Mouse (Mus musculus) forebrain, embryonic 10.5 days (tissue): ENCODE data around the gene Misp. TPM values are rescaled to one million over a fixed set of nuclear protein-coding genes. Genes with fewer than 3 reads are reported as not detected.
A peak's percentile ranks its signal among the peaks of the same experiment; 100 is the strongest.

ENCODE experiments used
- DNase-seq: peaks from one replicate; pipeline ENCODE4 v3.0.0-alpha.2; 2017; ENCODE audit warnings: low spot score; ENCODE audit errors: extremely low spot score
- H3K27ac ChIP-seq: fragments of 300-500 bp; sonication (generic); 2 replicates; pipeline ENCODE4 v1.5.1; 2016; ENCODE audit warnings: mild to moderate bottlenecking
- H3K27me3 ChIP-seq: fragments of 300-500 bp; sonication (generic); 2 replicates; pipeline ENCODE4 v1.6.1; 2016; ENCODE audit warnings: mild to moderate bottlenecking; ENCODE audit not compliant: poor library complexity, severe bottlenecking
- H3K36me3 ChIP-seq: fragments of 300-500 bp; sonication (generic); replicated peaks from 2 replicates; pipeline ENCODE4 v1.6.1; 2016; ENCODE audit warnings: mild to moderate bottlenecking, moderate library complexity
- H3K4me1 ChIP-seq: fragments of 300-500 bp; sonication (generic); 2 replicates; pipeline ENCODE4 v1.6.1; 2016
- H3K4me3 ChIP-seq: fragments of 300-500 bp; sonication (generic); 2 replicates; pipeline ENCODE4 v1.5.1; 2016; ENCODE audit warnings: mild to moderate bottlenecking, moderate library complexity
- H3K9me3 ChIP-seq: fragments of 300-500 bp; sonication (generic); 2 replicates; pipeline ENCODE4 v1.6.1; 2016; ENCODE audit warnings: mild to moderate bottlenecking, moderate library complexity
- WGBS: fragments of 180-500 bp; shearing (Covaris S2); methylation state at CpG from one replicate; pipeline ENCODE4 v1.1.7; 2016; 5-methylcytosine and 5-hydroxymethylcytosine counted together
- polyA plus RNA-seq: library from polyadenylated mRNA; unstranded; fragments of >200 nt; fragmentation: Nextera tagmentation; extraction: Ambion mirVana; gene quantifications from 2 replicates; pipeline ENCODE4 v1.2.1, GENCODE M21; 2016

Gene Misp
- polyA plus RNA-seq, 1 experiment from 2014 or later, result 1.0 TPM

DNA sequence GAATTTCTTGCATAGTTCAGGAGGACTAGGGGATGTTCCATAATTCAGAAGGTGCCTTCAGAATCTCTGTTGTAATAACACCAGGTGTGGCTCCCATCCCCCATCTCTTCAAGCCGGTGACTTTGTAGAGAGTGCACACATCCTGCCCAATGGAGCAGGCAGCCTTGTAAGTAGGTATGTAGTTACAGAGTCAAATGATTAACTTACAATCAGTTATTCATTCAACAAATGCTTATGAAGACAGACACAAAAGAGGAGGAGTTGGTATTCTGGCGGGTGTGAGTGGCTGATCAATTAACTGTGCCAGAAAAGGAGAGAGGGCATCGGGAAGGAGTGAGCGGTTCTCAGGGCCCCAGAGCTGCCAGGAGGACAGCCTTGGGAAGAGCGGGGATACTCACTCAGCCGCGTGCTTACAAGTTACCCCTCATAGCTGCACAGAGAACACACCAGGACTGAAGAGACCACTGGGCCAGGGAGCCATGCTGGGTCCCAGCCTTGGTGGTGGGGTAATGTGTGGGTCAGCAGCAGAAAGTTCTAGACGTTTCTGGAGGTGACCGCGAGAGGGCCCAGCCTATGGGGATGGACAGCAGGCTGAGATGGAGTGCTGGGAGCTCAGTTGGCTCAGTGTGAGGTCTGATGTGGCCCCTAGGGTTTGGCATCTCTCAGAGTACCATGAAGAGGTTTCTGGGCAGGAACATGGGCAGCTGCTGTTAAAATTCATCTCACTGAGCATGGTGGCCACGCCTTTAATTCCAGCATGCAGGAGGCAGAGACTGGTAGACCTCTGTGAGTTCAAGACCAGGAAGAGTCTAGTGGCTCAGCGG is 4.9 kb upstream of the Misp start:
- Histone ChIP-seq H3K9me3 (no peaks in the 10 kb centered on the region), H3K36me3 (peaks cover 76% of the 10 kb centered on the region), H3K27me3 (no peaks in the 10 kb centered on the region), H3K27ac (no peak overlapping the region), H3K4me3 (no peak overlapping the region), H3K4me1 (peaks cover 12% of the 10 kb centered on the region; the same call in 1 of the 2 replicates)
- WGBS, result 88% methylated on average over 12 of the region's 12 CpGs
- DNase-seq, result no peak

DNA sequence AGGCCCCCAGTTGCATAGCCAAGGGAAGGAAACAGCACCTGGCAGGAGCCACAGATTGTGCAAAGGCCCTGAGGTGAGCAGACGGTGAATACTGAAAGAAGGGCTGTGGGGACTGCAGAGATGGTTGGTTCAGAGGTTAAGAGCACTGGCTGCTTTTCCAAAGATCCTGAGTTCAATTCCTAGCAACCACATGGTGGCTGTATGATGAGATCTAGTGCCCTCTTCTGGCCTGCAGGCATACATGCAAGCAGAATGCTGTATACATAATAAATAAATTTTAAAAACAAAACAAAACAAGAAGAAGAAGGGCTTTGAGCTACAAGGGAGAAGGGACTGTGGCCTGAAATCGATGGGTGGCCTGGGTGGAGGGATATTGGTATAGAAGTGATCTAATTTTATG is 3.7 kb upstream of the Misp start:
- H3K27me3 ChIP-seq, result no peaks in the 10 kb centered on the region
- no peak overlapping the region for H3K4me3 ChIP-seq
- H3K36me3 ChIP-seq, result peaks cover 65% of the 10 kb centered on the region
- DNase-seq, result no peak
- H3K27ac ChIP-seq, result no peak overlapping the region
- 74% methylated on average over 2 of the region's 2 CpGs for WGBS
- H3K9me3 ChIP-seq, result no peaks in the 10 kb centered on the region
- H3K4me1 ChIP-seq, result peaks cover 9% of the 10 kb centered on the region

DNA sequence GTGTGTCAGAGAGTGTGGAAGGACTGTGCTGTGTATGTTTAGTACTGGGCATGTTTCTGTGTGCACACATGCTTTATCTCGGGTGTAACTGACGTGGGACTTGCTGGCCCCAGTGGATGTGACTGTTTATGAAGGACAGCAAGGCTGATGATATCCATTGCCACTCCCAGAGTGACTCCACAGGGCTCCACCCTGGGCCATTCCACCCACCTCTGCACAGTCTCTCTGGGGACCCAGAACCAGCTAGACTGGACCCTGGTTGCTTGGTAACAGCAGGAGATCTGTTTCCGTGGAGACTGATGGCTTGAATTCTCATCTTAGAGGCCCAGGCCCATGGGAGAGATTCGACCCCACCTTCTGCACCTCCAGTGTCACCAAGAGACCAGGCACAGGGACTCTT is 2.6 kb upstream of the Misp start:
- H3K4me3 ChIP-seq, result no peak overlapping the region
- 83% methylated on average over 4 of the region's 4 CpGs for WGBS
- no peaks in the 10 kb centered on the region for H3K9me3 ChIP-seq
- H3K27ac ChIP-seq, result no peak overlapping the region
- DNase-seq, result no peak
- no peaks in the 10 kb centered on the region for H3K27me3 ChIP-seq
- peaks cover 16% of the 10 kb centered on the region for H3K4me1 ChIP-seq
- H3K36me3 ChIP-seq, result peaks cover 57% of the 10 kb centered on the region

DNA sequence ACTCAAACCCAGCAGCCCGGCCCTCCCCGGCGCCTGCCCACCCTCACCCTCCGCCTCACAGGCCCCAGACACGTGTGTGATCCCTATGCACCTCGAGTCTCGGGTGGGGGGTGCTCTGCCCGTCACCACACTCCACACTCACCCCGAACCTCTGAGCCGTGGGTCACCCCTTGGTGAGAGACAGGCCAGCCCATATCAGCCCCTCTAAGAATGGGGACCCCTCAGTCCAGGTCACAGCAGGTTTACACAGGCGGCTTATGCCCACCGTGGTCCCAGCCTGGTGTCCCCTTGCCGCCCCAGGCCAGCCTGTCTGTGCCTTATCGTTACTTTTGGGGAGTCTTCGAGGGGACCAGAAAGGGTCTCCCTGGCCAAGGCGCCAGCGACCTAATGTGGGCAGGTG is 1.2 kb upstream of the Misp start:
- Histone ChIP-seq H3K9me3 (no peaks in the 10 kb centered on the region), H3K27me3 (no peaks in the 10 kb centered on the region), H3K4me1 (peaks cover 18% of the 10 kb centered on the region), H3K36me3 (peaks cover 57% of the 10 kb centered on the region), H3K4me3 (no peak overlapping the region), H3K27ac (no peak overlapping the region)
- 93% methylated on average over 17 of the region's 17 CpGs for WGBS
- no peak for DNase-seq

DNA sequence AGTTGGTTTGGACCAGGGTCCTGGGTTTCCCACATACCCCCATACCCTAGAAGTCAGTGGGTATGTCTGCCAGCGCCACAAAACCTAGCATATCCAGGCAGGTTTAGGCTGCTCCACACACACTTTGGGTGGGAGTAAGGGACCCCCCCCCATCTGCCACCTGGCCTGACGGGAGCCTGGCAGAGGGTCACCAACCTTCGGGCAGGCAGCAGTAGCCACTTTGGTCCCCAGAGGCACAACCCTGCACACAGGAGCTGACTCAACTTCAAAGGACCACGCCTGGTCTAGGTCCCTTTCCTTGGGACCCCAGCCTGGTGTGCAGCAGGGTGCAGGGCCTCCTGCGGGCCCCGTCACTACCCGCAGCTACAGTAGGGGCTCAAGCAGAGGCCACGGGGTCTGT is 512 bp upstream of the Misp start:
- DNase-seq, result no peak
- peaks cover 18% of the 10 kb centered on the region for H3K4me1 ChIP-seq
- no peaks in the 10 kb centered on the region for H3K27me3 ChIP-seq
- H3K4me3 ChIP-seq, result no peak overlapping the region
- peaks cover 52% of the 10 kb centered on the region for H3K36me3 ChIP-seq
- 91% methylated on average over 8 of the region's 8 CpGs for WGBS
- no peak overlapping the region for H3K27ac ChIP-seq
- H3K9me3 ChIP-seq, result no peaks in the 10 kb centered on the region

DNA sequence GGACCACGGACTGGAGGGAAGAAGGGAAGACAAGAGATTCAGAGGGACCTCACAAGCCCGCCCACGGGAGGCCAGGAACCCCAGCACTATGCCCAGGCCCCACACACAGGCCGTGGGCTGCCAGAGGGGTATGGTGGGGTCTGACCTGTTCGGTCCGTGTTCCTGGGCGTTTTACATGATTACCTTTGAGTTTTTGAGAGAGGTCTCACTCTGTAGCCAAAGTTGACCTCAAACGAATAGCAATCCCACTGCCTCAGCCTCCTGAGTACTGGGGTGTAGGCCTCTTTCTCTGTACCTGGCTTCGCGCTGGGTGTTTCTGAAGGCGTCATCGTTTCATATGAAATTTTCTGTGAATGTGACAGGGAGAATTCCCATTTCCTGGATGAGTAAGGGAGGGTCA is 942 bp downstream of the Misp start:
- Histone ChIP-seq H3K4me1 (peaks cover 18% of the 10 kb centered on the region), H3K36me3 (peaks cover 38% of the 10 kb centered on the region), H3K4me3 (no peak overlapping the region), H3K9me3 (no peaks in the 10 kb centered on the region), H3K27ac (0 out of 2 replicates have a peak overlapping the region, but pooled peaks have one; percentile 63), H3K27me3 (no peaks in the 10 kb centered on the region)
- no peak for DNase-seq
- WGBS, result 89% methylated on average over 12 of the region's 12 CpGs

DNA sequence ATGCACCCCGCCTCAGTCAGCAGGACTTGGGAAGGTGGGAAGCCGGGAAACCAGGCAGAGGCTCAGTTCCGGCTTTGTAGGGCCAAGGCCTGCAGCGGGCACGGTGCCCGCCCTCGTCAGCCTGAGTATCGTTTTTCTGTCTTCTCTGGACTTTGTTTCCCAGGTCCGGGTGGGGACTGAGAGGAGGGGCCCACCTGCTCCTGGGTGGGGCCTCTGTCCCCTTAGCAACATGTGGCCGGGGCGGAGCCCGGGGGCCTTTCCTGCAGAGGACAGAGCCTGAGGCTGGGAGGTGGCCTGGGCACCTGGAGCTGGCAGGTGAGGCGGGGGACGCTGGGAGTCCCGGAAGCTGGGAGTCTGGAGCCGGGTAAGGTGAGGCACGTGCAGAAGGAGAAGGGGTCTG is 1.6 kb downstream of the Misp start:
- WGBS, result 34% methylated on average over 17 of the region's 17 CpGs
- H3K9me3 ChIP-seq, result no peaks in the 10 kb centered on the region
- H3K4me3 ChIP-seq, result peak overlapping the region; percentile 8; the same call in 1 of the 2 replicates
- H3K27me3 ChIP-seq, result no peaks in the 10 kb centered on the region
- H3K36me3 ChIP-seq, result peaks cover 33% of the 10 kb centered on the region
- H3K27ac ChIP-seq, result peak overlapping the region; percentile 63
- H3K4me1 ChIP-seq, result peaks cover 18% of the 10 kb centered on the region
- DNase-seq, result no peak

DNA sequence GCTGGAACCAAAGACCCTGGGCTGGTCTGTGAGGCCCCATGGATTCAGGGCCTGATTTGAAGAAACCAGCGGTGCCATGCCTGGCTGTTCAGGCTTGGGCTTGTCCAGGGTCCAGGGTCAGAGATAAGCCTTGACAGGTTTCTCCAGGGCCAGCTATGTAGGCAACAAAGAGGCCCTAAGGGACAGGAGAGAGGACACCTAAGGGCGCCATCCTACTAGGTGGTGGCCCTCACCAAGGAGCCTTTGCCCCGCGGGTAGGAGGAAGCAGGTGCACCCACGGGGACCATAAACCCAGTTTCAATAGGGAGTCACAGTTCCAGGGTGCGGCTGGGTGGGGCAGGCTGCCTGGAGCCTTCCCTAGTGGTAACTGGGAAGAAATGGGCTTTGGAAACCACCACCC is 2.2 kb downstream of the Misp start:
- 0 out of 2 replicates have a peak overlapping the region, but pooled peaks have one; percentile 22 for H3K27ac ChIP-seq
- 77% methylated on average over 6 of the region's 6 CpGs for WGBS
- H3K4me3 ChIP-seq, result no peak overlapping the region

DNA sequence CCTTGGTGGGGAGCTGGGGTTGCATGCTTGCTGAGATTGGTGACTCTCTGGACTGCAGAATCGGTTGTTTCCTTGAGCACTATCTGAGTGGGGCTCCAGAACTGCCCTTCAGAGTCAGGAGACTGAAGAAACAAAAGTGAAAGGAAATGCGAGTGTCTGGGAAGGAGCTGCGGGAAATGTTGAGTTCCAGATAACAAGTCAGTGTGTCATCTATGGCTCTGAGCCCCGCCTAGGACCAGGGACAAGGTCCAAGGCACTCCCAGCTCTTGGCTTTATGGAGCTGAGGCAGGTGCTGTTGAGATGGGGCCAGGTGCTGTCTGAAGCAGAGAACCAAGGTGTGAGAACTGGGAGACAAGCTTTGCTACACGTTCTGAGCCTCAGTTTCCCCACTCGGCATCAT is 3.6 kb downstream of the Misp start:
- no peak for DNase-seq
- Histone ChIP-seq H3K27ac (no peak overlapping the region), H3K4me3 (no peak overlapping the region), H3K36me3 (peaks cover 16% of the 10 kb centered on the region), H3K27me3 (no peaks in the 10 kb centered on the region), H3K4me1 (peaks cover 15% of the 10 kb centered on the region), H3K9me3 (no peaks in the 10 kb centered on the region)
- WGBS, result 77% methylated on average over 6 of the region's 6 CpGs

More for the DNA sequence above, 2.2 kb downstream of the Misp start:
- no peak for DNase-seq
- peaks cover 30% of the 10 kb centered on the region for H3K36me3 ChIP-seq
- H3K9me3 ChIP-seq, result no peaks in the 10 kb centered on the region
- peaks cover 18% of the 10 kb centered on the region for H3K4me1 ChIP-seq
- H3K27me3 ChIP-seq, result no peaks in the 10 kb centered on the region

DNA sequence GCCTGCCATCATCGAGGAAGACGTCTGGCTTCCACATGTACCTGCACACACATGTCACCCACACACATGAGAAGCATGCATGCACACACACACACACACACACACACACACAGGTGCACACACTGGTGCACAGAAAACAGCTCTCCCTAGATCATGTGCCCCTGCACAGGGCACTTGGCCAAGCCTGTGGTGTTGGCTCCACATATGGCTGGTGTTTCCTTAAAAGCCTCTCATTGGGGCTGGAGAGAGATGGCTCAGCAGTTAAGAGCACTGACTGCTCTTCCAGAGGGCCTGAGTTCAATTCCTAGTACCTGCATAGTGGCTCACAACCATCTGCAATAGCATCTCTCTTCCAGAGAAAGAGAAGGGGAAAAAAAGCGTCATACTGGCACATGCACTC is 10.8 kb downstream of the Misp start:
- Histone ChIP-seq H3K27me3 (no peaks in the 10 kb centered on the region), H3K9me3 (no peaks in the 10 kb centered on the region), H3K36me3 (no peaks in the 10 kb centered on the region), H3K27ac (no peak overlapping the region), H3K4me3 (no peak overlapping the region), H3K4me1 (peaks cover 7% of the 10 kb centered on the region; the same call in 1 of the 2 replicates)
- 94% methylated on average over 3 of the region's 3 CpGs for WGBS
- no peak for DNase-seq

DNA sequence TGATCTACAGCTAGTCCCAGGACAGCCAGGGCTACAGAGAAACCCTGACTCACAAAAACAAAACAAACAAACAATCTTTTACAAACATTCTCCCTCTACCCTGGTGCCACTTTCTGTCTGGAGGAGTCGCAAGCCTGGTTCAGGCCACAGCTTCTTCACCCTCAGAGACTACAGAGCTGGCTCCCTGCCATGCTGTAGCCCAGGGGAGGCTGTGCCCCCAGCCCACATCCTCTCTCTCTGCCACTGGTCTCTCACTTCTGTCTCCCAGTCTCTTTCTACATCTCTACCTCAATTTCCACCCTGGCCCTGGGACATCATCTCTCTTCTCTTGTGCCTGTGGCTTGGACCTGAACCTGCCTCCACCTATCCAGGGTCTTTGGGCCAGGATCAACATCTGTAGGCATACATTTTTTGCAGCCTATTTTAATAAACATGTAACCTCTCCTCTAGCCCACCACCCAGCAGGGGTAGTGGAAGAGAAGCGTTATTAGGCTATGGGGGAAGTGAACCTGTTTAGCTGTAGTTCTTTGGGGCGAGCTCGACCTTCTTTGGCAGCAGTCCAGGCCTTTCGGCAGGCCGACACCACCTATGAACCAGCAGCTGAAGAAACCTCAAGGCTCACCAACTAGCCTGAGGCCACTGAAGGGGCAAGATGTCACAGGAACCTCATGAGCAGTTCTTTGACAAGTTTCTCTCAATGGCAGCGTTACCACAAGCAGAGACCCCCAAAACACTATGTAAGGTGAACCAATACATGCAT is 11.4 kb downstream of the Misp start:
- H3K27me3 ChIP-seq, result no peaks in the 10 kb centered on the region
- H3K36me3 ChIP-seq, result no peaks in the 10 kb centered on the region
- H3K4me1 ChIP-seq, result peaks cover 7% of the 10 kb centered on the region; the same call in 1 of the 2 replicates
- no peak overlapping the region for H3K4me3 ChIP-seq
- DNase-seq, result no peak
- WGBS, result 88% methylated on average over 7 of the region's 7 CpGs
- H3K9me3 ChIP-seq, result no peaks in the 10 kb centered on the region
- no peak overlapping the region for H3K27ac ChIP-seq

DNA sequence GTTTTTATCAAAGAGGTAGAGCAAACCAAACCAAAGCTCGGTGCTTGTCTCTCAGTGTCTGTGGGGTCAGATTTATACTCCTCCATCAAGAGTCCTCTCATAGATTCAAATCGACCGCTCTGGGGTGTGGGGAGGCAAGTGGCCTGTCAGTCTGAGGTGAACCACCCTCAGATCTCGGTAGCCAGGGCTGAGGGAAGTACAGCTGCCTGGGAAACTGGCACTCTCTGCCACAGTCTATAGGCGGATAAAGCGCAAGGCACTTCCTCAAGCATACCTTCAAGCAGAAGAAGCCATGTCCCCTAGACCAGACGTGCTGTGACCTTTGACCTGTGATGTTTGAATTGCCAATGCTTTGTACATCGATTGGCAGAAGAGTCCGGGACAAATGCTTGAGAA is 12.0 kb downstream of the Misp start:
- Histone ChIP-seq H3K4me3 (no peak overlapping the region), H3K9me3 (no peaks in the 10 kb centered on the region), H3K4me1 (peaks cover 7% of the 10 kb centered on the region; the same call in 1 of the 2 replicates), H3K36me3 (no peaks in the 10 kb centered on the region), H3K27me3 (no peaks in the 10 kb centered on the region), H3K27ac (no peak overlapping the region)
- DNase-seq, result no peak
- WGBS, result 79% methylated on average over 9 of the region's 9 CpGs
